10 mouse cellular contexts compared by ENCODE assay signal in genomic region chr7:80077801-80078200, GRCm38 (mm10). TPM values are rescaled to one million over a fixed set of nuclear protein-coding genes. Genes with fewer than 3 reads are reported as not detected.
DNase-seq lines count a peak whose midpoint lies in the region; ATAC-seq lines count a peak whose summit lies in the region.
"Had no signal": no experiment of that assay in that cellular context is flagged by ENCODE, and none has a peak within 500 bp of the region (broad histone marks: within the 10 kb centered on the region; RNA-seq: fewer than 3 reads in every experiment).

No protein-coding gene starts in this region.

- peaks cover 10% of the 10 kb centered on the region for H3K36me3 ChIP-seq in forebrain, embryonic 15.5 days
- H3K36me3 ChIP-seq in forebrain, embryonic 14.5 days (ENCODE audit: control insufficient read depth, insufficient read depth, low read length) = peaks cover 20% of the 10 kb centered on the region
- H3K36me3 ChIP-seq in midbrain, embryonic 14.5 days (ENCODE audit: control insufficient read depth, insufficient read depth, low read length) = peaks cover 19% of the 10 kb centered on the region
- peaks cover 5% of the 10 kb centered on the region; the same call in 1 of the 2 replicates for H3K36me3 ChIP-seq in midbrain, embryonic 15.5 days (replicated peaks)
- peaks cover 15% of the 10 kb centered on the region for H3K36me3 ChIP-seq in liver, embryonic 15.5 days (replicated peaks)

- H3K27ac ChIP-seq in forebrain, embryonic 15.5 days (replicated peaks) = 0 out of 2 replicates have a peak overlapping the region, but pooled peaks have one; percentile 9
- H3K27ac ChIP-seq in forebrain, embryonic 14.5 days (ENCODE audit: low read depth, low read length) = no peak overlapping the region
- 0 out of 2 replicates have a peak overlapping the region, but pooled peaks have one; percentile 13 for H3K27ac ChIP-seq in midbrain, embryonic 14.5 days (replicated peaks; ENCODE audit: low read depth, low read length)
- H3K27ac ChIP-seq in midbrain, embryonic 15.5 days = no peak overlapping the region
- H3K27ac ChIP-seq in liver, embryonic 15.5 days (replicated peaks) = 0 out of 2 replicates have a peak overlapping the region, but pooled peaks have one; percentile 16

- no peak for DNase-seq in forebrain, embryonic 14.5 days (ENCODE audit: low spot score)
- DNase-seq in midbrain, embryonic 14.5 days = no peak
- no peak for DNase-seq in cerebellum, adult 11-12 months
- no peak for DNase-seq in frontal cortex, adult 2 months (ENCODE audit: extremely low spot score in 1 of 2, low spot score in 1 of 2)
- DNase-seq in gastrocnemius, postnatal 36 days = no peak
- DNase-seq: cerebellum, adult 8-10 months had no signal

- no peak overlapping the region for H3K4me3 ChIP-seq in forebrain, embryonic 15.5 days
- no peak overlapping the region for H3K4me3 ChIP-seq in forebrain, embryonic 14.5 days (ENCODE audit: low read depth, low read length)
- no peak overlapping the region for H3K4me3 ChIP-seq in midbrain, embryonic 14.5 days (replicated peaks; ENCODE audit: low read depth, low read length)
- no peak overlapping the region for H3K4me3 ChIP-seq in midbrain, embryonic 15.5 days
- H3K4me3 ChIP-seq in liver, embryonic 15.5 days (replicated peaks) = no peak overlapping the region
- H3K4me3 ChIP-seq: limb, embryonic 15.5 days had no signal

- WGBS in forebrain, embryonic 15.5 days = 75% methylated on average over 9 of the region's 9 CpGs
- WGBS in forebrain, embryonic 14.5 days = 78% methylated on average over 9 of the region's 9 CpGs
- WGBS in midbrain, embryonic 14.5 days = 72% methylated on average over 9 of the region's 9 CpGs
- 61% methylated on average over 9 of the region's 9 CpGs for WGBS in midbrain, embryonic 15.5 days
- 49% methylated on average over 9 of the region's 9 CpGs for WGBS in liver, embryonic 15.5 days (ENCODE audit: insufficient replicate concordance)

- no peaks in the 10 kb centered on the region for H3K9me3 ChIP-seq in forebrain, embryonic 15.5 days
- no peaks in the 10 kb centered on the region for H3K9me3 ChIP-seq in forebrain, embryonic 14.5 days (replicated peaks; ENCODE audit: control insufficient read depth, low read length)
- H3K9me3 ChIP-seq in midbrain, embryonic 14.5 days (ENCODE audit: control insufficient read depth, low read length) = no peaks in the 10 kb centered on the region
- no peaks in the 10 kb centered on the region for H3K9me3 ChIP-seq in midbrain, embryonic 15.5 days
- H3K9me3 ChIP-seq in liver, embryonic 15.5 days (replicated peaks) = no peaks in the 10 kb centered on the region
- H3K9me3 ChIP-seq: limb, embryonic 15.5 days had no signal

- no peak overlapping the region for H3K4me2 ChIP-seq in forebrain, embryonic 15.5 days (replicated peaks)
- no peak overlapping the region for H3K4me2 ChIP-seq in forebrain, embryonic 14.5 days (ENCODE audit: low read length)
- H3K4me2 ChIP-seq in midbrain, embryonic 14.5 days (ENCODE audit: low read length) = no peak overlapping the region
- H3K4me2 ChIP-seq in midbrain, embryonic 15.5 days = no peak overlapping the region
- no peak overlapping the region for H3K4me2 ChIP-seq in liver, embryonic 15.5 days
- H3K4me2 ChIP-seq: limb, embryonic 15.5 days had no signal

- no peaks in the 10 kb centered on the region for H3K27me3 ChIP-seq in forebrain, embryonic 15.5 days
- no peaks in the 10 kb centered on the region for H3K27me3 ChIP-seq in forebrain, embryonic 14.5 days (replicated peaks; ENCODE audit: control insufficient read depth, insufficient read depth, low read length)
- no peaks in the 10 kb centered on the region for H3K27me3 ChIP-seq in midbrain, embryonic 14.5 days (ENCODE audit: control insufficient read depth, insufficient read depth, low read length)
- H3K27me3 ChIP-seq in midbrain, embryonic 15.5 days (replicated peaks) = no peaks in the 10 kb centered on the region
- no peaks in the 10 kb centered on the region for H3K27me3 ChIP-seq in liver, embryonic 15.5 days
- H3K27me3 ChIP-seq: limb, embryonic 15.5 days had no signal

- H3K9ac ChIP-seq in forebrain, embryonic 15.5 days (replicated peaks) = no peak overlapping the region
- no peak overlapping the region for H3K9ac ChIP-seq in forebrain, embryonic 14.5 days (ENCODE audit: low read length)
- H3K9ac ChIP-seq in midbrain, embryonic 14.5 days (replicated peaks; ENCODE audit: low read length) = no peak overlapping the region
- no peak overlapping the region for H3K9ac ChIP-seq in midbrain, embryonic 15.5 days
- no peak overlapping the region for H3K9ac ChIP-seq in liver, embryonic 15.5 days
- H3K9ac ChIP-seq: limb, embryonic 15.5 days had no signal

- intact Hi-C loops in gastrocnemius, postnatal 36 days (cut with DNase I) = loop anchor here (5.0 kb wide), 1 partner anchor 50 kb away; no protein-coding TSS in a partner anchor

- ATAC-seq in forebrain, embryonic 15.5 days (replicated peaks) = no peak
- no peak for ATAC-seq in forebrain, embryonic 14.5 days
- no peak for ATAC-seq in midbrain, embryonic 14.5 days (ENCODE audit: low FRiP score, low TSS enrichment)
- no peak for ATAC-seq in midbrain, embryonic 15.5 days (replicated peaks)
- peak; percentile 10; the same call in 1 of the 2 replicates for ATAC-seq in liver, embryonic 15.5 days (ENCODE audit: insufficient read depth)

- peaks cover 49% of the 10 kb centered on the region for H3K4me1 ChIP-seq in forebrain, embryonic 15.5 days
- peaks cover 25% of the 10 kb centered on the region for H3K4me1 ChIP-seq in forebrain, embryonic 14.5 days (ENCODE audit: control insufficient read depth, insufficient read depth, low read length)
- peaks cover 40% of the 10 kb centered on the region for H3K4me1 ChIP-seq in midbrain, embryonic 14.5 days (ENCODE audit: control insufficient read depth, insufficient read depth, low read length)
- peaks cover 40% of the 10 kb centered on the region for H3K4me1 ChIP-seq in midbrain, embryonic 15.5 days
- peaks cover 80% of the 10 kb centered on the region for H3K4me1 ChIP-seq in liver, embryonic 15.5 days (replicated peaks)

RNA-seq across cellular contexts. Expression of gene Idh2, which starts 37.4 kb away (rescaled TPM):
- 299 and 300 TPM in 2 replicates for polyA plus RNA-seq in forebrain, embryonic 15.5 days (2015; fragmentation: Nextera tagmentation; extraction: Ambion mirVana)
- 315 and 338 TPM in 2 replicates for polyA plus RNA-seq in forebrain, embryonic 14.5 days (2014; fragmentation: Nextera tagmentation; extraction: Ambion mirVana)
- polyA plus RNA-seq in midbrain, embryonic 14.5 days (2014; fragmentation: Nextera tagmentation; extraction: Ambion mirVana) = 203 and 232 TPM in 2 replicates
- 242 and 249 TPM in 2 replicates for polyA plus RNA-seq in midbrain, embryonic 15.5 days (2015; fragmentation: Nextera tagmentation; extraction: Ambion mirVana)
- 175 and 206 TPM in 2 replicates for polyA plus RNA-seq in liver, embryonic 15.5 days (2015; fragmentation: Nextera tagmentation; extraction: Ambion mirVana)
- polyA plus RNA-seq in frontal cortex, adult 2 months (2012; rRNA removed) = 97.6 and 107 TPM in 2 replicates
- 100 to 1,000 TPM; 186 to 375 TPM for total RNA-seq in gastrocnemius, postnatal 36 days (2021)

RNA-seq across cellular contexts. Expression of gene Zfp710, which starts 53.2 kb away (rescaled TPM):
- polyA plus RNA-seq in forebrain, embryonic 15.5 days (2015; fragmentation: Nextera tagmentation; extraction: Ambion mirVana) = 21.1 and 22.1 TPM in 2 replicates
- 17.6 and 18.3 TPM in 2 replicates for polyA plus RNA-seq in forebrain, embryonic 14.5 days (2014; fragmentation: Nextera tagmentation; extraction: Ambion mirVana)
- polyA plus RNA-seq in midbrain, embryonic 14.5 days (2014; fragmentation: Nextera tagmentation; extraction: Ambion mirVana) = 17.0 and 17.7 TPM in 2 replicates
- polyA plus RNA-seq in midbrain, embryonic 15.5 days (2015; fragmentation: Nextera tagmentation; extraction: Ambion mirVana) = 18.0 and 18.6 TPM in 2 replicates
- 5.6 and 7.4 TPM in 2 replicates for polyA plus RNA-seq in liver, embryonic 15.5 days (2015; fragmentation: Nextera tagmentation; extraction: Ambion mirVana)
- 19.5 and 20.2 TPM in 2 replicates for polyA plus RNA-seq in frontal cortex, adult 2 months (2012; rRNA removed)
- total RNA-seq in gastrocnemius, postnatal 36 days (2021) = 10 to 100 TPM; 24.2 to 26.5 TPM

Comparison
In these comparisons a context has a peak if more than half of its experiments do, and no peak if none do; other contexts are left out.
1. H3K27ac ChIP-seq: peak in forebrain, embryonic 15.5 days (single experiment), midbrain, embryonic 14.5 days (single experiment) and liver, embryonic 15.5 days (single experiment); none in forebrain, embryonic 14.5 days (single experiment) and midbrain, embryonic 15.5 days (single experiment).